Mouse (Mus musculus) limb, embryonic 13.5 days (tissue): ENCODE results near the gene Ciao2a. TPM values are rescaled to one million over a fixed set of nuclear protein-coding genes. Genes with fewer than 3 reads are reported as not detected.

ENCODE experiments used
- ATAC-seq: fragments of 200-750 bp; cut with Nextera tagmentation; 2 replicates; pipeline ENCODE4 v1.8.0; 2017; ENCODE audit warnings: low read depth, moderate number of reproducible peaks, moderate TSS enrichment; ENCODE audit not compliant: low FRiP score
- H3K27ac ChIP-seq: fragments of 300-500 bp; sonication (generic); 2 replicates; pipeline ENCODE4 v1.5.1; 2015; ENCODE audit warnings: inconsistent platforms, mild to moderate bottlenecking, moderate library complexity
- H3K27me3 ChIP-seq: fragments of 300-500 bp; sonication (generic); 2 replicates; pipeline ENCODE4 v1.6.1; 2015; ENCODE audit warnings: mild to moderate bottlenecking, inconsistent platforms
- H3K36me3 ChIP-seq: fragments of 300-500 bp; sonication (generic); 2 replicates; pipeline ENCODE4 v1.6.1; 2015; ENCODE audit warnings: inconsistent platforms, mild to moderate bottlenecking, moderate library complexity
- H3K4me1 ChIP-seq: fragments of 300-500 bp; sonication (generic); 2 replicates; pipeline ENCODE4 v1.6.1; 2015; ENCODE audit warnings: inconsistent platforms
- H3K4me2 ChIP-seq: fragments of 300-500 bp; sonication (generic); replicated peaks from 2 replicates; pipeline ENCODE4 v1.6.1; 2015; ENCODE audit warnings: inconsistent platforms, mild to moderate bottlenecking, moderate library complexity
- H3K4me3 ChIP-seq: fragments of 300-500 bp; sonication (generic); 2 replicates; pipeline ENCODE4 v1.5.1; 2015; ENCODE audit warnings: moderate library complexity, mild to moderate bottlenecking, inconsistent platforms
- H3K9ac ChIP-seq: fragments of 300-500 bp; sonication (generic); 2 replicates; pipeline ENCODE4 v1.6.1; 2015; ENCODE audit warnings: mild to moderate bottlenecking, inconsistent platforms
- H3K9me3 ChIP-seq: fragments of 300-500 bp; sonication (generic); 2 replicates; pipeline ENCODE4 v1.6.1; 2016; ENCODE audit warnings: inconsistent platforms
- WGBS: fragments of 180-500 bp; shearing (Covaris S2); methylation state at CpG from one replicate; pipeline ENCODE4 v1.1.7; 2015; 5-methylcytosine and 5-hydroxymethylcytosine counted together
- polyA plus RNA-seq: library from polyadenylated mRNA; unstranded; fragments of >200 nt; fragmentation: Nextera tagmentation; extraction: Ambion mirVana; gene quantifications from 2 replicates; pipeline ENCODE4 v1.2.1, GENCODE M21; 2015

Gene Ciao2a
- polyA plus RNA-seq, 1 experiment from 2014 or later: 173 TPM

DNA sequence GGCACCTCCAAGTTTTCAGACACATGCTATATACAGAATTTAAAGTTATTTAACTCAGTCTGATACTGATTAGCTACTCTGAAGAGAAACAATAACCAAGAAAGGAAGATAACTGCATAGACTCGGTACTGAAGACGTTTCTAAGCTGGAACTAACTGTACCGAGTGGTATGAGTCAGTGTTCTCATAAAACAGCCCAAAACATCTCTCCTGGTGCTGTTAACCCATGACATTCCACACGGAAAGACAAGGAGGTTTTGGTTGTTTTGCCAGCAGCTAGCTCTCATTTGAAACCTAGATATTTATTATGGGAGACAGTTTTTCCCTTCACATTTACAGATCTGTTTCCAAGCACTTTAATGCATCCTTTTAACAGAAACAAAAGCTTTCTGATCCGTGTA, 2.8 kb upstream of the Ciao2a start:
- Histone ChIP-seq H3K9ac (peak overlapping the region; percentile 85), H3K36me3 (no peaks in the 10 kb centered on the region; the same call in 1 of the 2 replicates), H3K27ac (no peak overlapping the region), H3K4me1 (peaks cover 36% of the 10 kb centered on the region), H3K4me2 (peak overlapping the region; percentile 74), H3K4me3 (peak overlapping the region; percentile 80), H3K27me3 (no peaks in the 10 kb centered on the region), H3K9me3 (no peaks in the 10 kb centered on the region)
- 3% methylated on average over 5 of the region's 5 CpGs for WGBS
- no peak for ATAC-seq

- Histone ChIP-seq H3K36me3 (no peaks in the 10 kb centered on the region; the same call in 1 of the 2 replicates), H3K4me2 (peak overlapping the region; percentile 74), H3K27me3 (no peaks in the 10 kb centered on the region), H3K4me3 (peak overlapping the region; percentile 80), H3K9me3 (no peaks in the 10 kb centered on the region), H3K27ac (peak overlapping the region; percentile 89), H3K4me1 (peaks cover 36% of the 10 kb centered on the region), H3K9ac (peak overlapping the region; percentile 85)
- ATAC-seq: peak; percentile 10; the same call in 1 of the 2 replicates
- 0% methylated on average over 12 of the region's 12 CpGs for WGBS
These were observed 2.3 kb upstream of the Ciao2a start for GRCm38 (mm10) chr9:66124111-66124531.

- H3K4me2 ChIP-seq: peak overlapping the region; percentile 74
- H3K36me3 ChIP-seq: peaks cover 3% of the 10 kb centered on the region
- no peaks in the 10 kb centered on the region for H3K9me3 ChIP-seq
- H3K27ac ChIP-seq: peak overlapping the region; percentile 89
- H3K27me3 ChIP-seq: no peaks in the 10 kb centered on the region
- peak overlapping the region; percentile 85 for H3K9ac ChIP-seq
- 18% methylated on average over 33 of the region's 33 CpGs for WGBS
- peak overlapping the region; percentile 80 for H3K4me3 ChIP-seq
- H3K4me1 ChIP-seq: peaks cover 36% of the 10 kb centered on the region
- ATAC-seq: peak; percentile 97
These were observed 1.5 kb upstream of the Ciao2a start for GRCm38 (mm10) chr9:66124681-66125542.

DNA sequence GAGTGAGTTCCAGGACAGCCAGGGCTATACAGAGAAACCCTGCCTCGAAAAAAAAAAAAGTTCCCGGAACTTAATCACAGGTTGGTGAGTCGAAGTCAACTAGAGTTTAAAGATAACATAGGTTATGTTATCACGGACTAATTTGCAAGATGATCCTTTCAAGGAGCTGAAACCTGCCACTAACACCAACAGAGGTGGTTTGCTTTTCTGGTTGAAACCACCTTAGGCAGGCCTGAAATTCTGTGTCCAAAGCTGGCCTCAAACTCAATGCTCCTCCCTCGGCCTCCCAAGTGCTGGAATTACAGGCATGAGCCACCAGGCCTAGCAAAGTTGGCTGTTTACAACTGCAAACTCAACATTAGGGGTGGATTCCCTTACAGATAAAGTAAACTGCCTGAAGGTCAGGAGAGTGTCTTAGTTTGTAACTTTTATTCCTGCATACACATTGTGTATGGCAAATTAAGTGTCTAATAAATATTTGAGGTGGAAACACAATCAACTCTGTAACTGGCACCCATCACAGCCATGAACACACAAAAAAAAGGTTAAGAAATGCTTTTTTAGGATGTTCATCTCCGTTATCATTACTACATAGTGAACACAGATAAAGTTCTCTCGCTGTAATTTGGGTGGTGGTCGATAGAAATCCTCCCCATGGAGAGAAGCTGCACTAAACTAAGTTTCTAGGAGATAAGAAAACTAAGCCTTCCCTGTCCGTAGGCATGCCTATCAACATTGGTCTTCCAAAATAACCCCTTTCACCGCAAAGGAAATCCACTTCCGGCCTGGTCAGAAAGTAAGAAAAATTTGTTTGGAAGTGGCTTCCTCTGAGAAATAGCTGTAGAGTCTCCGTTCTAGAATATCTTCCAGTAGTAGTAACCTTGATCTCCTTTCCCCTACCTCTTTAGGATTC, 612 bp upstream of the Ciao2a start:
- no peaks in the 10 kb centered on the region for H3K9me3 ChIP-seq
- ATAC-seq: no peak
- H3K27me3 ChIP-seq: no peaks in the 10 kb centered on the region
- WGBS: 56% methylated on average over 12 of the region's 12 CpGs
- H3K27ac ChIP-seq: peak overlapping the region; percentile 7; the same call in 1 of the 2 replicates
- H3K4me2 ChIP-seq: peak overlapping the region; percentile 74
- peak overlapping the region; percentile 48; the same call in 1 of the 2 replicates for H3K9ac ChIP-seq
- H3K36me3 ChIP-seq: peaks cover 11% of the 10 kb centered on the region
- peak overlapping the region; percentile 69 for H3K4me3 ChIP-seq
- peaks cover 36% of the 10 kb centered on the region for H3K4me1 ChIP-seq

DNA sequence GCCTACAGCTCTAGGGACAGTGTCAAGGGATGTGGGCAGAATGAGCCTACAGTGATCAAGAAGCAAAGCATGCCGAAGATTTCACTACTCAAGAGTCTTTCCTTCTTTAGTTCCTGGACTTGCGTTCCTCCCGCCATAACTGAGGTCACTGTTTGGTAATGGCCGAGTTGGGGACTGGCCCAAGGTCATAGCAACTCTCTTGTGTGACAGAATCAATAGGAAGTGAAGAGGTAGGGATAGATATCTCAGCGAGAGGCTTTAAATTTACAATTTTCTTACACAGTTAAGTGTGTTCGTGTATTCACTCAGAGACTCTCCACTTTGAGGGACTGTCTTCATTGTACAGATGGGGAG, 759 bp downstream of the Ciao2a start:
- Histone ChIP-seq H3K9ac (peak overlapping the region; percentile 81), H3K27me3 (no peaks in the 10 kb centered on the region), H3K4me3 (peak overlapping the region; percentile 69), H3K36me3 (peaks cover 21% of the 10 kb centered on the region), H3K27ac (peak overlapping the region; percentile 71; the same call in 1 of the 2 replicates), H3K4me1 (peaks cover 33% of the 10 kb centered on the region), H3K4me2 (peak overlapping the region; percentile 74), H3K9me3 (no peaks in the 10 kb centered on the region)
- 40% methylated on average over 6 of the region's 6 CpGs for WGBS
- ATAC-seq: no peak

DNA sequence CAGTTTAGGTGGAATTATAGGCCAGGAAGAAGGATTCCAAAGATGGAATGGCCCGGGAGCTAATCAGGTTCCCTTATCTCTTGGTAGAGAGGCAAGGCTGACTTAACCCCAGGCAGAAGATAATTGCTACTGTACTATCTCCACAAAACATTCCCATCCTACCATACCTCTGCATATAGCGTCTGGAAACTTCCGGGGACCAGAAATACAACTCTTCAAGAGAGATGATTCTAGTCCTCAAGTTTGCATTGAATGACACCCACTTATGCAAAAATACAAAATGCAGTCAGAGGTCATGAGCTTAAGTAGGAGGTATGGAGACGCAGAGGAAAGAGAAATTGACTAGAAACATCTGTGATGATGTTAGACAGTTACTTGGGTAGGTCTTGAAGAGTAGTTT, 1.5 kb downstream of the Ciao2a start:
- peak overlapping the region; percentile 74 for H3K4me2 ChIP-seq
- 95% methylated on average over 4 of the region's 4 CpGs for WGBS
- H3K9me3 ChIP-seq: no peaks in the 10 kb centered on the region
- ATAC-seq: no peak
- 0 out of 2 replicates have a peak overlapping the region, but pooled peaks have one; percentile 81 for H3K9ac ChIP-seq
- no peak overlapping the region for H3K27ac ChIP-seq
- peaks cover 30% of the 10 kb centered on the region for H3K4me1 ChIP-seq
- H3K4me3 ChIP-seq: peak overlapping the region; percentile 69
- H3K36me3 ChIP-seq: peaks cover 28% of the 10 kb centered on the region
- no peaks in the 10 kb centered on the region for H3K27me3 ChIP-seq

- H3K9ac ChIP-seq: no peak overlapping the region
- no peaks in the 10 kb centered on the region for H3K9me3 ChIP-seq
- no peak overlapping the region for H3K4me3 ChIP-seq
- no peak overlapping the region for H3K27ac ChIP-seq
- WGBS: 91% methylated on average over 2 of the region's 2 CpGs
- no peak overlapping the region for H3K4me2 ChIP-seq
- ATAC-seq: no peak
- H3K27me3 ChIP-seq: no peaks in the 10 kb centered on the region
- peaks cover 8% of the 10 kb centered on the region for H3K4me1 ChIP-seq
- H3K36me3 ChIP-seq: peaks cover 61% of the 10 kb centered on the region
These were observed 5.1 kb downstream of the Ciao2a start for GRCm38 (mm10) chr9:66131466-66131865.

DNA sequence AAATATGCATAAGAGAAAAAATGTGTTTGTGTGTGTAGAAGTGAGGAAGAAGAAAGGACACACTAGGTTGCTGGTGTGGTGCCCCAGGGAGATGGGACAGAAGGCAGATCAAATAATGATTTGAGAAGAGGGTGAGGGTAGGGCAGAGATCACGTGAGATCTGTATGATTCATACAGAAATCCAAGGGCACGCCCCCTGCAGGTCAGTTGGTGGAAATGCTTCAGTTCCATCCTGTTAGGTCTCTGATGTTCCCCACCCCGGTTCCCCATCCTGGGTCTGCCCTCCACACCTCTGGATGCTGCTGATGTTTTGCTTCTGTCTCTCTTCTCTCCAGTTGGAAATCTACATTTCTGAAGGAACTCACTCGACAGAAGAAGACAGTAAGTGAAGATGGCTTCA, 9.6 kb downstream of the Ciao2a start:
- H3K27me3 ChIP-seq: no peaks in the 10 kb centered on the region
- H3K9ac ChIP-seq: no peak overlapping the region
- no peak for ATAC-seq
- peaks cover 90% of the 10 kb centered on the region for H3K36me3 ChIP-seq
- H3K9me3 ChIP-seq: no peaks in the 10 kb centered on the region
- H3K4me1 ChIP-seq: no peaks in the 10 kb centered on the region
- 53% methylated on average over 4 of the region's 4 CpGs for WGBS
- no peak overlapping the region for H3K4me2 ChIP-seq
- no peak overlapping the region for H3K4me3 ChIP-seq
- H3K27ac ChIP-seq: no peak overlapping the region

GRCm38 (mm10) chr9:66138193-66138592, 11.8 kb downstream of the Ciao2a start:
- Histone ChIP-seq H3K27me3 (no peaks in the 10 kb centered on the region), H3K36me3 (peaks cover 71% of the 10 kb centered on the region), H3K4me3 (no peak overlapping the region), H3K4me1 (no peaks in the 10 kb centered on the region), H3K9ac (no peak overlapping the region), H3K4me2 (no peak overlapping the region), H3K9me3 (no peaks in the 10 kb centered on the region), H3K27ac (no peak overlapping the region)
- WGBS: 95% methylated on average over 7 of the region's 7 CpGs
- no peak for ATAC-seq

- H3K27ac ChIP-seq: no peak overlapping the region
- no peak for ATAC-seq
- no peaks in the 10 kb centered on the region for H3K9me3 ChIP-seq
- H3K4me1 ChIP-seq: no peaks in the 10 kb centered on the region
- no peak overlapping the region for H3K9ac ChIP-seq
- 74% methylated on average over 1 of the region's 1 CpGs for WGBS
- H3K4me2 ChIP-seq: no peak overlapping the region
- peaks cover 34% of the 10 kb centered on the region for H3K36me3 ChIP-seq
- H3K4me3 ChIP-seq: no peak overlapping the region
- H3K27me3 ChIP-seq: no peaks in the 10 kb centered on the region
These were observed 15.9 kb downstream of the Ciao2a start for GRCm38 (mm10) chr9:66142265-66142664.

GRCm38 (mm10) chr9:66144248-66144647, 17.8 kb downstream of the Ciao2a start:
- WGBS: 5% methylated on average over 6 of the region's 6 CpGs
- peaks cover 17% of the 10 kb centered on the region for H3K36me3 ChIP-seq
- no peak overlapping the region for H3K4me2 ChIP-seq
- no peak overlapping the region for H3K27ac ChIP-seq
- no peak for ATAC-seq
- H3K9ac ChIP-seq: no peak overlapping the region
- no peak overlapping the region for H3K4me3 ChIP-seq
- no peaks in the 10 kb centered on the region for H3K4me1 ChIP-seq
- no peaks in the 10 kb centered on the region for H3K27me3 ChIP-seq
- H3K9me3 ChIP-seq: no peaks in the 10 kb centered on the region

DNA sequence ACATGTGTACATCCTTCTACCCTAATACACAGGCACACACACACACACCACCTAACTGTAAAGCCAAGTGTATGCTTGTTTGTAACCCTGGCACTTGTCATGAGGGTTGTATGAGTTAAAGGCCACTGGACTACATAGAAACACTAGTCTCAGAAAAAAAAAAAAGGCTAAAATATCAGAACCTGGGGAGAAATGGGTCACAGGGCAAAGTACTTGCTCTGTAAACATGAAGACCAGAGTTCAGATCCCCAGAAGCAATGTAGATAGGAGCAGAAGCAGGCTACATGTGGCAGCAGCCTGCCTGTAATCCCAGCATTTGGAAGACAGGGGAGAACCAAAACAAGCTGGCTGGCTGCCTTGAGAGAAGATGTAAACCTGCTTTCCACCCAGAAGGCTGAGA, 19.7 kb downstream of the Ciao2a start:
- no peaks in the 10 kb centered on the region for H3K9me3 ChIP-seq
- H3K27me3 ChIP-seq: no peaks in the 10 kb centered on the region; the same call in 1 of the 2 replicates
- no peaks in the 10 kb centered on the region for H3K4me1 ChIP-seq
- no peak overlapping the region for H3K4me2 ChIP-seq
- H3K9ac ChIP-seq: no peak overlapping the region
- no peak overlapping the region for H3K27ac ChIP-seq
- H3K4me3 ChIP-seq: no peak overlapping the region
- no peaks in the 10 kb centered on the region for H3K36me3 ChIP-seq
- no peak for ATAC-seq
